Mouse (Mus musculus) brain, embryonic 14.5 days (tissue): ENCODE measurements around the gene Gucd1. TPM values are rescaled to one million over a fixed set of nuclear protein-coding genes. Genes with fewer than 3 reads are reported as not detected.
A peak's percentile ranks its signal among the peaks of the same experiment; 100 is the strongest.

ENCODE experiments used
- DNase-seq: peaks from one replicate; pipeline ENCODE4 v3.0.0-alpha.2; 2011; ENCODE audit warnings: low read depth
- CTCF ChIP-seq: fragments of 200-500 bp; IDR thresholded peaks from 2 replicates; pipeline ENCODE4 v1.5.1; 2012; ENCODE audit warnings: inconsistent platforms, mild to moderate bottlenecking, moderate library complexity, borderline replicate concordance; ENCODE audit not compliant: insufficient read depth, insufficient read length; ENCODE audit errors: extremely low read depth
- POLR2A ChIP-seq: fragments of 200-500 bp; IDR thresholded peaks from 2 replicates; pipeline ENCODE4 v1.6.1; 2012; ENCODE audit warnings: mild to moderate bottlenecking, inconsistent platforms, borderline replicate concordance; ENCODE audit not compliant: poor library complexity, insufficient read depth, insufficient read length, severe bottlenecking; ENCODE audit errors: extremely low read depth
- polyA plus RNA-seq: library from polyadenylated mRNA; depleted of rRNA; stranded (reverse); fragments of >200 nt; gene quantifications from 2 replicates; pipeline ENCODE4 v1.2.3, GENCODE M21; 2012

Gucd1 gene
- polyA plus RNA-seq, 1 experiment, result 33.2 TPM

DNA sequence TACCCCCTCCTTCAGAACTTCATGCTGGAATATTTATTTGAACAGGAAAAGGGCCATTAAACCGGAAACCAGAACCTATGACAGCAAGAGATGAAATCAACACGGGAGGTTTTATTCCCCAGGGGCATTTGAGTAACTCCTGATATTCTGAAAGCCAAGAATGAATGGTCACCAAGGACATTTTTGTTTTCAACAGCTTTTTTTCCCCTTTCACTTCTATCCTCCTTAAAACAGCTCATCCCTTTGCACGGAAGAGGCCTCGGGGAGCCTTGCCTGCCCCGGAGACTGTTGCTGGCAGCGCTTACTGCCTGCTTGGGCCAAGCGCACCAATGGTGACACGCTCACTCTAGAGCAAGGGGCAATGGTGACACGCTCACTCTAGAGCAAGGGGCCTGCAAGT, 40.7 kb downstream of the Gucd1 start:
- TF ChIP-seq POLR2A, result no peak
- DNase-seq, result no peak

GRCm38 (mm10) chr10:75475139-75475850, 42.5 kb downstream of the Gucd1 start:
- peak; percentile 29 for DNase-seq

DNA sequence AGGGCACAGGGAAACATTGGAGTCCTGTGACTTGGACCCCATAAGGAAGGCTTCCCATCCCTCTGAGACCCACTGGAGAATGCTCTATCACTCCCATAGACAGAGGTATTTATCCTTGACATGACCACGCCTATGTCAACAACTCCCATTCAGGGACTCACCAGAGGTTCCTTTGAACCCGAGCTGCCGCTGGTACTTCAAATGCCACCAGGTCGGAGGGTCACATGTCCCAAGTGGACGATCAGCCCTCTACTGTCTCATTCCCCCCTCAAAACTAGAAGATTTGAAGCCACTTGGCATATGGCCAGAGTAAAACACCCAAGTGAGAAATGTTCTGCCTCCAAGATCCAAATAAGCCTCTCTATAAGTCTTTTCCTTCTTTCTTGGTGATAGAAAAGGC, 43.2 kb downstream of the Gucd1 start:
- TF ChIP-seq CTCF (no peak), POLR2A (no peak)
- DNase-seq, result no peak

- TF ChIP-seq CTCF, result no peak
- no peak for TF ChIP-seq POLR2A
- no peak for DNase-seq
Observed at GRCm38 (mm10) chr10:75473411-75473810, 44.4 kb downstream of the Gucd1 start.

DNA sequence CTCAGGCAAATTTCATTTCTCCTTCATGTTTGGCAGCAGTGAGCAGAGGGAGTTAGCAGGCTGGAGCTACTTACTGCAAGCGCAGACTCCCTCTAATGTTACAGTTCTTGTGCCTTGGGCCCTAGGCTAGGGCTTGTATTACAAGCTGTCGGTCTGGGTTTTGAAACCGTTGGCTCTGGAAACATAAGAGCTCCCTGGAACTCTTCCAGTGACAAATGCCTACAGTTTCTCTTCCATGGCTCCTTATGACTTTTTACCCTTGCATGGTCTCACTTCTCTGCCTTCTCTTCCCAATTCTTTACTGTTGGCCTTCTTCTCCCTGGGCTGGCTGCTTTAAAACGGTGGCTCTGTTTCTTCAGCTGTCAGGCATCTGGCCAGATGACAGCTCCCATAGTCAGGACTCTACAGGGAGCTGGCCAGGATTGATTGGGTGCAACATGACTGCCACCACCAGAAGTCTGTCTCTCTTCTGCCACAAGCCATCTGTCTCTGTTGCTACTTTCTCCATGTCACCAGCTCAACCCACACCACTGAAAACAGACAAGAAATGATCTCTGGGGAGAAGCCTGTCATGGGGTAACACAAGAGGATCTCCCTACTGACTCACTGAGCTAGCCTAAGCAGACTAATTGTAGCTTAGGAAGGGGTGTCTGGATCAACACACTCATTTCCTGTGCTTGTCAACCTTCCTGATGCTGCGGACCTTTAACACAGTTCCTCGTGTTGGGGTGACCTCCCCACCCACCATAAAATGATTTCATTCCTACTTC, 51.8 kb downstream of the Gucd1 start:
- DNase-seq, result no peak
- TF ChIP-seq POLR2A, result no peak
- no peak for TF ChIP-seq CTCF

- TF ChIP-seq CTCF (no peak), POLR2A (no peak)
- DNase-seq, result no peak
Observed at GRCm38 (mm10) chr10:75462728-75463127, 55.0 kb downstream of the Gucd1 start.

- no peak for DNase-seq
- TF ChIP-seq CTCF (no peak), POLR2A (no peak)
Observed at GRCm38 (mm10) chr10:75458329-75458728, 59.4 kb downstream of the Gucd1 start.

- TF ChIP-seq POLR2A (no peak), CTCF (no peak)
- DNase-seq, result no peak
Observed at GRCm38 (mm10) chr10:75457852-75458251, 59.9 kb downstream of the Gucd1 start.

DNA sequence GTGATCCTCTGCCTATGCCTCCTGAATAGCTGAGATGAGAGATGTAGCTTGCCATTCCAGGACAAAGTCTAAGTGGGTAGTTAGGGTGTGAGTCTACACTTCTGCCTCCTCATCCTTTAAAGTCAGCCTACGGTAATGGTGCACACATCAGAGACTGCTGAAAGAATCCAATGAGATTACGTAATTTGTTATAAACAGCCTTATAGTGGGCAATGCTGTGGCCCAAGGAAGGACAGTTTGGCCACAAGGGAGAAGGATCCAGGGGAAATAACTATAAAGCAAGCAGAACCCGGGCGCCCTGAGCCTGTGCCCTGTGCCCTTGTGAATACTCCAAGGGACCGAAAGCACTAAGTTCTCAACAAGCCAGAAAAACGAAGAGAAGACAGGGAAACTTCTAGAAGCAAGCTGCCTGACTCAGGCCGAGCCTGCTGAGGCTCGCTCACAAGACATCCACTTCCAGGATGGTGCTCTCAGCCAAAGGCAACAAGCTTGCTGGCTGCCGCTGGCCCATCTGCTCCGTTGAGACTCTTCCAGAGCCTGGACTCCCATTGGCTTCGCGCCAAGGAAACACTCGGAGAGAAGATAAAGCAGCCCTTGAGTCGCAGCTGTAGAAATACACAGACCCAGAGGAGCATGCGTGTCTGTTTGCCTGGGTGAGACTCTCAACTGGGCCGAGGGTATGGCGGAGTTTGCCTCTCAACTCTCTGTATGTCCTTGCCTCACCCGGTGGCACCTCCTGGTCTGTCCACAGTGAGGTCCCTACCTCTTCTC, 61.5 kb downstream of the Gucd1 start:
- DNase-seq, result peak; percentile 42

DNA sequence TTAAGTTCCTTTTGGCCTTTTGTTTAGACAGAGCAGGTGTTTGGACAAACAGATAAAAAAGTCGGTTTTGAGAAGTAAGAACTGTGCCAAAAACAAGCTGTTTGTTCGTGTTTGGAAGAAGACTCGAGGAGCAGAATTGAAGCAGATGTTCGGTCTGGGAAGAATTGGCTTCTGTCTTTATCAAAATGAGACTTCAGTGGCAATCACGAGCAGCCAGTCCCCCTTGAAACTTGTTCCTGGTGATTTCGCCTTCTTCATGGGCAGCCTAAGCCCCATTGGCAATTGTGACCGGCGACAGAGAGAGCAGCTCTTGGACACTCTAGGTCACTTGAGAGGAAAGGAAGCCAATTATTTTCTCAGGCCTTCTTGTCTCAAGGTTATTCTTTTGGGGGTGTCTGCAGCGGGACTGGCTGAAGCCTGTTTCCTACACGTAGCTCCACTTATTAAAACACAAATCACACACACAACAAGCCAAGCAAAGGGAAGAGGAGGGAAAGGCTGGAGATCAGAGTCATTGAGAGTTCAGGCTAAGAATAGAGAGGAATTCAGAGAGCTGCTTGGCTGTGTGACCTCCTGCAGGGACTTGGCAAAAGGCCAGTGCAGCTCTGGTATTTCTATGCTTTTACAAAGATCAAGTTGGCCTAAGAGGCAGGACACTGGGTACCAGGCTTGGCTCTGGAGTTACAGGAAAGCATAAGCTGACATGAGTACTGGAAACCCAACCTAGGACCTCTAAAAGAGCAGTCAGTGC, 66.6 kb downstream of the Gucd1 start:
- TF ChIP-seq CTCF (no peak), POLR2A (no peak)

GRCm38 (mm10) chr10:75450331-75450730, 67.4 kb downstream of the Gucd1 start:
- TF ChIP-seq POLR2A (no peak), CTCF (no peak)
- DNase-seq, result no peak

More for the DNA sequence above, 66.6 kb downstream of the Gucd1 start:
- DNase-seq, result peak; percentile 83

- no peak for TF ChIP-seq POLR2A
- TF ChIP-seq CTCF, result no peak
Observed at GRCm38 (mm10) chr10:75448806-75449420, 68.9 kb downstream of the Gucd1 start.

More at GRCm38 (mm10) chr10:75448806-75449420, 68.9 kb downstream of the Gucd1 start:
- DNase-seq, result no peak
